Mouse (Mus musculus) liver, embryonic 16.5 days (tissue): ENCODE measurements around the gene Anxa1. TPM values are rescaled to one million over a fixed set of nuclear protein-coding genes. Genes with fewer than 3 reads are reported as not detected.

Experiments
- polyA plus RNA-seq: library from polyadenylated mRNA; unstranded; fragments of >200 nt; fragmentation: Nextera tagmentation; extraction: Ambion mirVana; gene quantifications from 2 replicates; pipeline ENCODE4 v1.2.1, GENCODE M21; 2015

Anxa1 gene
- polyA plus RNA-seq, 1 experiment from 2014 or later: 102 TPM

Other genes with a start within 250 kb of the Anxa1 start
- 0.70 and 1.3 TPM in 2 replicates for gene Aldh1a1, start 101.8 kb upstream of the Anxa1 start, polyA plus RNA-seq